Mouse (Mus musculus) A20 (cell line): ENCODE measurements at regions not wholly inside any gene's neighbourhood (a gene's known extent, or its start where the extent isn't known, plus 50 kb on each side); places are given as distances from the start of the nearest gene placed in this dataset.
A peak's percentile ranks its signal among the peaks of the same experiment; 100 is the strongest.

ENCODE experiments used
- DNase-seq: peaks from one replicate; pipeline ENCODE4 v3.0.0-alpha.2; 2011; ENCODE audit warnings: low read depth, low spot score

- DNase-seq, result no peak
These were observed 266.1 kb upstream of the Nox3 start for GRCm38 (mm10) chr17:3962176-3962575.

- DNase-seq, result no peak
These were observed 250.5 kb upstream of the Nox3 start for GRCm38 (mm10) chr17:3946540-3946939.

DNA sequence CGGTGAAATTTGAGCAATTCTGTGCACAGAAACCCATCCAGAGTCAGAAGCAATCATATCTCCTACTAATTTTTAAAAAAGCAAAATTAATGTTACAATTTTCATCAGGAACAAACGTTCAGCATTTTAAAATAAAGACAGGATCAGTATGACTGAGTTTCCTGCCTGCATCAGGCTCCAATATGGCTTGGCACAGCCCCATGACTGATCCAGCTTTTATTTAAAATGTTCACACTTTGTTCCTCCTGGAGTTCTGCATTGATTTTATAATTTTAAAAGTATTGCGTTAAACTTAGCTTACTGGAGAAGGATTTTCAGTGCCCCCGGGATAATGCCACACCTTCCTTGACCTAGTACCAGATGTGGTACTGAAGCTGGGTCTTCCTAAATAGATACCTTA lies 240.3 kb upstream of the Nox3 start:
- no peak for DNase-seq

DNA sequence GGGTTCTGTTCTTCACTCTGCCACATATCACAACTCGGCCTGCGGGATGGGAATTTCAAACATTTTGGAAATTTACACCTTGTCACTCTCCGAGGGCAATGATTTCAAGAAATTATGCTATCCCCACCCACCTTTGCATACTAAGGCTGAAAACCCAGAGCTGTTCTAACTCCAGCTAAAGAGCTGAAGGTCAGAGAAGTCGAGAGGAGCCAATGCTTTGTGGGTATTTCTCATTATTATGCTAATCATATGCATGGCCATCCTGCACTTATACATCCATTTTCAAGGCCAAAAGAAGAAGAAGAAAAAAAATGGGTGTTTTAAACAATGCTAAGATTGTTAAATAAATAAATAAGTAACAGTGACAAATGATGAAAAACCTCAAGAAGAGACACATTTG lies 237.1 kb upstream of the Nox3 start:
- DNase-seq, result no peak

DNA sequence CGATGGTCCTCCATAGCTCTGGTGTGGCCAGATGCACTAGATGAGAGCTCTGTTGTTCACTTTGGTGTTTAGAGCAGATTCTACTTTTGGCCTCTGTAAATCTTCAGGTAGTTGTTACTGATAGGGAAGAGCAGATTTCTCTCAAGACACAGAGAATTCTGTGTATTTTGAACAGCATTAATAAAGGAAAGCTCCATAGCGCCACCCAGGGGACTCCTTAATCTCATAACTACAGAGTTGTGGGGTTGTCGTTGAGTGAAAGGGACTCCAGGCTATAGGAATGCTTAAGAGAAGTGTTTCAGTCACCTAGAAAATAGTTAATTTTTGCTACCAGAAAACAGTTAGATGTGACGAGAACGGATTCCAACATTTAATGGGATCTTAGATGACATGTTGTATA lies 236.0 kb upstream of the Nox3 start:
- no peak for DNase-seq

GRCm38 (mm10) chr17:3927106-3927505 lies 231.0 kb upstream of the Nox3 start:
- DNase-seq, result no peak

DNA sequence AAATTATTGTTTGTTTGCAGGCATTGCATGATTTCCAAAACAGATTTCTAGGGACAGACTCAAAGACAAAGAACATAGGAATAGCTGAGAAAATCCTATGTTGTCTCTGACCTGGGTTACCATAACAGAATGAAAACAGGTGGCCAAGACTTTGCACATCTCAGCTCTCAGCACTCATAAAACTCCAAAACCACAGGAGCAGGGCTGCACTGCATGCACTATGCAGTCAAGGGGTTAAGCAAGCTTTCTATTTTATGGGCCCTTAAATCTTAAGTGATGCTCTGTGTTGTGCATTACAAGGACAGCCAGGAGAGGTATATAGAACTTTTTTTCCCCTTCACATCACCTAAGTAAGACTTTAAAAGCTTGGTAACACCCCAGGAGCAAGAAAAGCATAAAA lies 224.2 kb upstream of the Nox3 start:
- DNase-seq, result no peak

GRCm38 (mm10) chr17:3892826-3893225 lies 196.8 kb upstream of the Nox3 start:
- DNase-seq, result no peak

DNA sequence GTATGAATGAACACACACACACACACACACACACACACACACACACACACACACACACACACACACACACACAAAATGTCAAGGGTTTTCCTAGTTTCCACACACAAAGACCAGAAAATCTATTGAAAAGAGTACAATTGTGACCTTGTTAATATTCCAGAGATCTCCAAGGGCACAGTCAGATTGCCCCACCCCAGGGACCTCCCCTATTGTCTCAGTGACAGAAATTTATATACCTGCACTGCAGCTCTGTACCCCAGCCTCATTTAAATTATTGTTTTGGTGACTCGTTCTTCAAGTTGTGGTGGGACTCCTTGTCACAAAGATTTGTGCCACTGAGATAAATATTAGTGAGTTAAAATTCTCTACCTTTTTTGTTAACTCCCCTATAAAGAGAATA lies 187.1 kb upstream of the Nox3 start:
- no peak for DNase-seq

GRCm38 (mm10) chr17:3879075-3879474 lies 183.0 kb upstream of the Nox3 start:
- DNase-seq, result no peak

DNA sequence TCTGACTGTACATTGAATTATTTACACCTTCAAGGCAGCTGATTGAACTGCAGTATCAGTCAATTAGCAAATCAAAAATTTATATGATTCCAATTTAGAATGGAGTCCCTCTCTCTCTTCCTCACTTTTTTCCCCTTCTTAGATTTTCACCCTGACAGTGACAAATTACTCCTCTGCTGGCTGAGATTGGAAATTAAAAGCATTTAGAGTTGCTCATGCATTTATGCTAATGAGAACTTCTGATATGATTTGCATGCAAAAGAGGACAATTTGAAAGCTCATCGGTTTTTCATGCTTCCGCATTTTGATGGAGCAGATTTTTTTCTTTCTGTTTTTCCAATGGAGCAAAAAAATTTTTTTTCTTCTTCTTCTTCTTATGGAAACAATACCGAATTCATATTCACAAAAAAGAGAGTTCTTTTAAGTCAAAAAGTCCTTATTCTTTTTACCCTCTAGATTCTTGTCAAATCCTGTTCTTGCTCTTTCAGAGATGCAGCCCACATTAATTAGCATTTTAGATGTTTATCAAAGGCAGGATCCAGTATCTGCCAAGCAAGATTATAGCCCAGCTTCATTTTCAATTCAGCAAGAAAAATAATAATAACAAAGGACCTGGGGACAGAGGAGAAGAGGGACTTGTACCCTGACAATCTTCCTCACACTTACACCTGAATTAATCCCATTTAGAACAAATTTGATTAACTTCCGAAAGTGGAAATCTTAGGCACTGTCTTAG lies 173.6 kb upstream of the Nox3 start:
- no peak for DNase-seq

- peak; percentile 8 for DNase-seq
These were observed 166.3 kb upstream of the Nox3 start for GRCm38 (mm10) chr17:3862384-3862783.

DNA sequence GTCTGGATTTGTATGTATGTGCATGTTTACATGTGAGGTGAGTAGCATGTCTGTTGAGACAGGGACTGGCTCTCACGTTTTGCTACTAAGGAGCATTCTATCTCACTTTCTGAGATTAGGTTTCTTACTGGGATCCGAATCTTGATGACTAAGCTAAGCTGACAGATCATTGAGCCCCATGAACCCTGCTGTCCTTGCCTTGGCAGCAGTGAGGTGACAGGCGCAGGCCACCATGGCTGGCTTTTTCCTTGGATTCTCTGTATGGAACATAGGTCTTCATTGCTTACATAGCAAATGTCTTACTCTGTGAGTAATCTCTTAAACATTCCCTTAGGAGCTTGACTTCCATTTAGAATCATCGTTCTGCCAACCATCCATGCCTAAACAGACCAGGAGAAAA lies 140.3 kb upstream of the Nox3 start:
- no peak for DNase-seq

DNA sequence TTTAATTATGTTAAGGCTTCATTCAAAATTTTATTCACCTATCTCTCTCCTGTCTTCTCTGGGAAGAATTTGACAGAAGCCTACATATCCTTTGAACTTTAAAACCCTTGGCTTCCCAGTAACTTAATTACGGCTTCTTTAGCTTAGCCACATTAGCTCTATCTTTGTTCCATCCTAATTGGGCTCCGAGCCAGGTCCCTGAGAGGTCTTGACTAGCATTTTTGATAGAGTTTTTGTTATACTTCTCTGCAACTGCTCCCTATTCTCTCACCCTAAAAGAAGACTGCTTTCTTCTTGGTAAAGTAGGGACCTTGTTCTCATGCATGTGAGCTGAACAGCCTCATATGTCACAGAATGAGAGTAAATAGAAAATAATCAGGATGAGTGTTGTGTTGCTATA lies 115.1 kb upstream of the Nox3 start:
- no peak for DNase-seq

DNA sequence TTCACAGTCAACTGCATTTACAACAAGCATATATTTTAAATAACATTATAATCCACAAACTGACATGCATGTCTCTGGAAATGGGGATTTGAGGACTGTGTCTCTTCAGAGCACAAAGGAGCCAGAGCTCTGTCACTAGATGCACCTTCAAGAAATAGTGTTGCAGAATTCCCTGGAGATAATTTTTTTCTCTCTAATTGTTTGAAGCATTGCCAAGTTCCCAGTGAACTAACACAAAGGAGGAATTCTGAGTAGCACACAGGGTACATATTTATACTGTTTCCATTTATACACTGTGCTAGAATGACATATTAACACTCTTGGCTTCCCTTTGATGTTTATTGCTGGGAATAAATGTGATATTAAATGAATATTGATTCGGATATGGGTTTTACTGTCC lies 107.4 kb upstream of the Nox3 start:
- no peak for DNase-seq

DNA sequence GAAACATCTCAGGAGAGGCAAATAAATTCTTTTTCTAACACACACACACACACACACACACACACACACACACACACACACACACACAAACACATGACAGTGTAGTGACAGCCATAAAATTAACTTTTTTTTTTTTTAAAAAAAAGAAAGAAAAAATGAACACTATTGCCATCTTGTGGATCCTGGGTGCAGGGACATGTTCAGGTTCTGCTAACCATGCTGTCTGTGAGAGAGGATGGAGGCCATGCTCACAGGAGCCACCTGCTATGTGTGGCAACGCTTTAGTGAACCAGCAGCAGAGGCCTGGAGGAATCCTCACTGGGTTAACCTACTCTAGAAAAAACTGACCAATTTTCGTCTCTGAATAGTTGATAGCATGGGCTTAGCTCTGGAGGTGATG lies 96.5 kb upstream of the Nox3 start:
- DNase-seq, result peak; percentile 27

- no peak for DNase-seq
These were observed 86.1 kb upstream of the Nox3 start for GRCm38 (mm10) chr17:3782156-3782555.

DNA sequence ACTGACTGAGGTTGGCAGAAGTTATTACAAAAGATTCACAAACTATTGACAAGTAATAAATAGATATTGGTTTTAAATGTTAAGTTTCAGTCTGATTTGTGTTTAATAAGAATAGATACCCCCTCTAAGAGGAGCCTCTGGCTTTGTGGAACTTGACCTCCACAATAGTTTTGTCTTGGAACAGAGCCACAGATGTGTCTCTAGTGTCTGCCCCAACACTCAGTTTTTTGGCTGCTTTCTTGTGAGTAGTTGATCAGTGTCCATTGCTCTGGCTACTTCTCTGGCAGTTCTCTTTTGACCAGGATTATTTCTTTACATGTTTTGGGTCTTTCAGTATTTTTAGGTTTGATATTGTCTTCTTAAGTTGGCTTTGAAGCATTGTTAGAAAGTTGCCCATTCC lies 81.6 kb upstream of the Nox3 start:
- DNase-seq, result no peak

DNA sequence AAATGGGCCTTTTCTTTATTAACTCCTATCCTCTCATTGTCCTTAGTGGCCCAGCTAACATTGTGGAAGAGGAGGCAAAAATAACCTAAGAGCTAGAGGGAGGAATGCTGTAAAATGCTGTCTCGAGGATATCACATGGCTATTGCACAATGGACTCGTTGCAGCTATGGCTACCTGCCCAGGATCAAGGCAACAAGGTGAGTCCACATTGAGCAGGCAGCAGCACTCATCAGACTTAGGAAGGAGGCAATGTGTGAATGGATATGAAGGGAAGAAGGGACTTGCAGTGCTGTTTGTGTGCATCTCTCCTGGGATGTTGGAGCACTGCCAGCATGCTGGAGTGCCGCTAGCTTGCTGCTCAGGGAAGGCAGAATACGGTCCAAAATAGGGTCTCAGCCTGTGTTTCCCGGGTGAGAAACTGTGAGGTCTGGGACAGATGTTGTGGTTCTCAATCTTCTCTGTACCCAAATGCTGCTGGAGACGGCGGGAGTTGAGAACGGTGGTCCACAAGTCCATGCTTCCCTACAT lies 51.8 kb upstream of the Nox3 start:
- no peak for DNase-seq
